Mouse (Mus musculus) urinary bladder, postnatal 36 days (tissue): ENCODE data around the gene Arhgap17.

Experiments
- DNase-seq, 2 experiments: peaks; one replicate each; pipeline ENCODE4 v3.0.0; 2022; ENCODE audit warnings: low spot score in 2 of 2, mixed read lengths in 1 of 2

Arhgap17 gene

DNA sequence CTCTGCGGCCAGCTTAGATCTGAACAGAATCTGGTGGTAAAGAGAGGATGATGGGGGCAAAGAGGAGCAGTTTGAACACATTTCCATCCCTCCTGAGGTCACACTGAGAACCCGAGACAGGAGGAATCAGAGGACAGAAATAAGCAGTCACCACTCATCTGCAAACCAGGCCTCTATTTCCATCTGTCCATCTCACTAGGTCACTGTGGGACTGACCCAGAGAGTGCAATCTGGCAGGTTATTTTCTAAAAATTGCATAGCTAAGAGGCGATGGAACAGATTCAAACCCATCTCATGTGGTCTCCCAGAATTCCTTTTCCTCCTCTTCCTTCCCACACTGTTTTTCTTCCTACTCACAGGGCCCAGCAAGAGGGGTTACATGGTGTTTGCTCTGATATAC lies 81.8 kb downstream of the Arhgap17 start:
- no peak for DNase-seq

DNA sequence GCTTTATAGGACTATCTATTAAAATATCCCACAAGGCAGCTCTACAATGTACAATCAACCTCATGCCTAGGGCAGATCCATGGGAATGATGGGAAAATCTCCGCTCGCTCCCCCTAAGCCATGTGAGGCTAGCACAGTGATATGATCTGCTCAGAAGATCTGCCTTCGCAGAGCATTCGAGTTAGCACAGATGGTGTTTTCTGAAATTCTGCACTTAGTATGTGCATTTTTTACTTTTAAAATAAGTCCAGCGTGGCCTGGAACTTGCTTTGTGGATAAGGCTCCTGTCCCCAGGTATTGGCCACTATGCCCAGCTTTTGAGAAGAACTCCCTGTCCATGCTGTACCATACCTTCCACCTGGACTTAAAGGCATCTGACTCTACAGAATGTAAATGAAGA lies 83.8 kb downstream of the Arhgap17 start:
- DNase-seq, result no peak

DNA sequence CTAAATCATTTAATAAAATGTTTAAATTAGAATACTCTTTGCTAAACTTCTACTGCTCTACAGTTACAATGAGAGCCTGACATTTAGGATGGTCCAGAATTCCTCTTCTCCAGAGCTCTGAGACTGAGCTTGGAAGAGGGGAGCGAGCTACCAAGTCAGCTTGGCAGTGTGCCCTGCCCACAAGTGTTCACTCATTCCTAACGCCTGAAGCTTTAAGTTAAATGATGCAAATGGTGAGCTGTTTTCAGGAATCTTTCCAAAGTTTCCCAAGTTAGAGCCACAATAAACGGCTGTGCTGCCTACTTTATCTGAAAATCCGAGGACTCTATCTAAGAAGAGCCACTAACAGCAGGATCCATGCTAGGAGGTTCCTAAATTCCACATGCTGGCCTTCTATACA lies 85.9 kb downstream of the Arhgap17 start:
- DNase-seq, result no peak

DNA sequence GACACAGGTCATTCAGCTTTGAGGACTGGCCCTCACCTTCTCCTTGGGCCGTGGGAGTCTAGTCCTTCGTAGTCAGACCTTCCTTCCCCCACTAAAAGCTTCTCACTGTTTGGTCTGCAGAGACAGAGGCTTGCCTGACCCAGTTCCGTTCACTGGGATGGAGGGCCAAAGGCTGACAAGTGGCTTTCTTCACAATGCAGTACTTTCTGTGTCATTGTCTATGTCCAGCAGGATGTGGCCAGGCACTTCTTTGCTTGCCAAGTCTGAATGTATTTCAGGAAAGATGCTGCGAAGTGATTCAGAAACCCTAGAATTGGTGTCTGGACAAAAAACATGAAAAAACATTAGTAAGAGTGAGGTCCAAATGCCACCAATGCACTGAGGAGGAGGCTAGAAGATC lies 89.9 kb downstream of the Arhgap17 start:
- no peak for DNase-seq

DNA sequence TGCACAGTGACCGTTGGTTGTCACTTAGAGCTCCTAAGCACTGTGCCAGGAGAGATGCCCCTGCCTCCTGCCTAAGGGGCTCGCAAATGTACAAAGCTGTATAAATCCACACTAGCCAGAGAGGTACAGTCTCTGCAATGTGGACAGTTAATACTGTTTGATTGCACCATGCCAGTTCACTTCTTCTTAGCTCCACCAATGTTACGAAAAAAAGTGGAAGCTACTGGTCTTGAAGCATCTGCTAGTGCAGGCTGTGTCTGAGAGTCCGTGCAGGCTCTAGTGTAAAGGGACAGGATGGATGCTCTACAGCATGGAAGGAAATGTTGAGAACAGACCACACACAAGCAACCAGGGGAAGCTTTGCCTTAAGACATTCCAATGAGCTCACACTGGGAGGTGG lies 93.1 kb downstream of the Arhgap17 start:
- no peak for DNase-seq

GRCm38 (mm10) chr7:123273056-123273455 lies 96.7 kb downstream of the Arhgap17 start:
- no peak for DNase-seq

DNA sequence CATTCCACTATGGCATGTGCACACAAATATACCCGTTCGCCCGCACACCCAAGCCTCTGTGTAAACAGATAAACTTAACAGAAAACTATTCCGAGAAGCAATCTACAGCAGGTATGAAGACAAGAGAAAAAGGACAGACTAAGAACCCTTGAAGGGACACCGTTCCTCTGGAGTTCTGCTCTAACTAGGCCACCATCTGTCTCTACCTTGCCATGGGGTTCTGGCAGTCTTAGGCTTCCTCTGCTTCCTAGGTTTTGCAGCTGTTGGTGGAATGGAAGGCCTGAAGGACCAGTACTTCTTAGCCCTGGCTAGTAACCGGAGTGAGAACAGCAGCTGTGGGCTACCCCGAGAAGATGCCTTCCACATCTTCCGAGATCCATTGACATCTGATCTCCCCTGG lies 111.6 kb downstream of the Arhgap17 start:
- no peak for DNase-seq

DNA sequence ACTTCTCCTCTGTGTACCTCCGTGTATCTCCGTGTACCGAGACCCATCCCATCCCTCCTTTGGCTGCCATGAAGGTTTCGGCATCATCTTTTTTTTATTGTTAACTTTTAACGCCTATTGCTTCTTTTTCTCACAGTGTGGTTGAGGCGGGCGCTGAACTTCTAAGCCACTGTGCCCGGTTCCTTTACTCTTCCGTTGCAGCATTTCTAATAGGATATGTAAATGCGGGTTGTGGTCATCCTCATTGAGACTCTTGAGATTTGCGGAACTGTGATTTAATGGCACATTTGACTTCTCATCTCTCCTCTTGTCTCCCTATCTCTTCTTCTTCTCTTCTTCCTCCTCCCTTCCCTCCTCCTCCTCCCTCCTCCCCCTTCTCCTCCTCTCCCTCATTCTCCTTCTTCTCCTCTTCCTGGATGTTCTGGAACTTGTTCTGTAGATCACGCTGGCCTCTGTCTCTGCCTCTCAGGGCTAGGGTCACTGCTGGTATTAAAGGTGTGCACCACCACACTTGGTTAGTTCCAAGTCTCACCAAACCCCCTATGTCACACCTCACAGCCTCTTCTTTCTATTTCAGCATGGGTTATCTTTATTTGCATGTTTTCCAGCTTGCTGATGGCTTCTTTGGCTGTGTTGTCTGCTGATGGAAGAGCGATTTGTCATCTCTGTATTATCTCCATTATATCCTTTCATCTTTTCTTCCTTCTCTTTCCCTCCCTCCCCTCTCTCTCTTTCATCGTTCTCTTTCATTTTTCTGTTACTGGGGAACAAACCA lies 115.3 kb downstream of the Arhgap17 start:
- DNase-seq, result no peak

DNA sequence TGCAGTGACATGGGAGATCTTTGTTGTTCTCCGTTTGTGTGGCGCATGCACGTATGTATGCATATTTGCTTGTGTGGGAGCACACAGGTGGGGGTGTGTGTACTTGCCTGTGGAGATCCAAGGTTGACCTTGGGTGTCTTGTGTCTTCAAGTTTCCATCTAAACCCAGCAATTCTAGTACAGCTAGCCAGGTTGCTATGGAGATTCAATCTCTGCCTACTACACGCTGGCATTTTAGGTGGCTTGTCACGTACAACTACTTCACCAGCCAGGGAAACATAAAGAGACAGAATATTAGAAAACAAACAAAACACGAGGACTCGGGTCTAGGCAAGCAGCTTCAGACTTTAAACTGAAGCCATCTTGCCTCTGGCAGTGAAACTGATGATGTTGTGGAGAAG lies 116.3 kb downstream of the Arhgap17 start:
- no peak for DNase-seq

GRCm38 (mm10) chr7:123251343-123251742 lies 118.4 kb downstream of the Arhgap17 start:
- no peak for DNase-seq

- no peak for DNase-seq
These were observed 121.5 kb downstream of the Arhgap17 start for GRCm38 (mm10) chr7:123248166-123248565.

- DNase-seq, result no peak
These were observed 123.1 kb downstream of the Arhgap17 start for GRCm38 (mm10) chr7:123246504-123247084.

DNA sequence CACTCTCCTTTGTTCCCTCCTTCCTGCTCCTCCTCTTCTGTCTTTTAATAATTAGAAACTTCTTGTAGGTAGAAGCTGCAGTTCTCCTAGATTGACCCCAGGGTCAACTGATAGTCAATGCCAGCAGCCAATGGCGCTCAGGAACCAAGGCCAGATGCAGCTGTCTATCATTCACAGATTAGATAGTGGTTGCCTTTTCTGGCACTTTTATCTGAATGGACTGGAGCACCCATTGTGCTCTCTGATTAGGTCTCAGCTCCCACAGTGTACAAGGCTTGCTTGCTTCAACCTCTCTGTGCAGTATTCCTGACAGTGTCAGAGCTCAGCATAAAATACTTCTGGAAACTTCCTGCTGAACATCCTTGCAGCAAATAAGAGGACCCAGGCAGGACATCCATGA lies 124.9 kb downstream of the Arhgap17 start:
- no peak for DNase-seq

DNA sequence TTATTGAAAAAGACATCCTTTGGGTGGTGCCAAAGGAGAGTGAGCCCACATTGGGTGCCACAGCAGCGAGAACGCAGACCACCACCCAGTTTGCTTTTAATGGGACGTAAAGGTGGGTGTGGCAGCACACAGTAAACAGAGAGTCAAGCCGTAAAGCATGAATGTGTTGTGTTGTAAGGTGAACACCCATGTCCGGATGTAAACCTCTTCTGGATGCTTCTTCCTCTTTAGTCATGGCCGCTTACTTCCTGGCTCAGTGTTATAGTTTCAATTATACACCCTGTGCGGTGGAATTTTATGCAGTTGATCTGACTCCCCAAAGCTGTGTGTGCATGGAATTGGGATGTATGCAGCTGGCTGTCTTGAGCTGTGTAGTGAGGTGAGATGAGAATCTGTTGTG lies 127.5 kb downstream of the Arhgap17 start:
- DNase-seq, result no peak

- no peak for DNase-seq
These were observed 129.7 kb downstream of the Arhgap17 start for GRCm38 (mm10) chr7:123240064-123240463.

DNA sequence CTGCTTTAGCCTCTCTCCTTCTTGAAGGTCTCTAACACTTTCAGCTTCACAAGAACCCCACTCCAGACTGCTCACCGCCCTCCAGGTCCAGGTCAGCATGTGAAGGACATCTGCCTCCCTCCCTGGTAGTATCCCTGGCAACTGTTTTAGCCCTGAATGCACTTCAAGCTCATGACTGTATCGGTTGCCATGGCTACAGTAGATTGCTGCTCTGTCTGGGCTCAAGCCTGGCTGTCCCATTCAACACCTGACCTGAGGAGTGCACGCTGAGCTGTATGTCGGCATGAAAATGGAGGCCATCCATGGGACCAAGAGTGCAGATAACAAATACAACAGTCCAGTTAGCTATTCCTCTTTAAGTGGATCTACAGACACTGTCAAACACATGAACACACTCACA lies 131.1 kb downstream of the Arhgap17 start:
- no peak for DNase-seq

- DNase-seq, result no peak
These were observed 134.3 kb downstream of the Arhgap17 start for GRCm38 (mm10) chr7:123235449-123235848.
